Mouse (Mus musculus) cerebellum, adult 8-10 months (tissue): ENCODE data around the gene Dlg5.

Source experiments
- DNase-seq: peaks from one replicate; pipeline ENCODE4 v3.0.0; 2022

Dlg5 gene

DNA sequence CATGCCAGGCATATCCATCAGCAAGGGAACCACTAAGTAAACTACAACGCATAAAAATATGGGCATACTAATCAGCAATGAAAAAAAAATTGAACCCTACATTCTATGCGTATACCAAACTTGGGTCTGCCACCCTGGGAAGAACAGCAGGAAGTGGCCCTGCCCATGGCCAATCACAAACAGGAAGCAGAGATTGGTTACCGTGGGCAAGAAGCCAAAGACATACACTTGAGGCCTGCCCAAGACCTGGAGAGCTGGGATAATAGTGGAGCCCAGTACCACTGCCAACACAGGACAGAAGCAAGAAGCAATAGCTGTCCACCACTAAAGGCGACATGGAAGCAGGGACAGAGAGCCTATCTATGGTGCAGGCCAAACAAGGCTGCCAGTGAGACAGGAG, 146.9 kb downstream of the Dlg5 start:
- no peak for DNase-seq

DNA sequence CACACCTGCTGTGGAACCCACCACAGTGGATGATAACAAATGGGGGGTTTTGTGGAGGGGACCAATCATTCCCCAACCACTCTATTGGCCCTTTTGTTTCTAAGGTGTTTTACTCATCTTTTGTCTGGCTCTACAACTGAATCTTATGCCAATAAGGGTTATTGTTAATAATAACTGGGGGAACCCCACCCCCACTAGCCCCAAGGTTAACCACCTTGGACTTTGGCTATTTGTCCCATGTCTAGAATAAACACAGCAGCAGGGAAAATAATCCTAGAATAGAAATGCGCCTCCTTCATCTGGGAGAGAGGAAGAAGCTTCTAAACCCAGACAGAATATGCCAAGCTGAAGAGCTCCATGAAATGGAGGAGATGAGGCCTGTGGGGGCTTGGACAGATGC, 151.1 kb downstream of the Dlg5 start:
- DNase-seq = no peak

DNA sequence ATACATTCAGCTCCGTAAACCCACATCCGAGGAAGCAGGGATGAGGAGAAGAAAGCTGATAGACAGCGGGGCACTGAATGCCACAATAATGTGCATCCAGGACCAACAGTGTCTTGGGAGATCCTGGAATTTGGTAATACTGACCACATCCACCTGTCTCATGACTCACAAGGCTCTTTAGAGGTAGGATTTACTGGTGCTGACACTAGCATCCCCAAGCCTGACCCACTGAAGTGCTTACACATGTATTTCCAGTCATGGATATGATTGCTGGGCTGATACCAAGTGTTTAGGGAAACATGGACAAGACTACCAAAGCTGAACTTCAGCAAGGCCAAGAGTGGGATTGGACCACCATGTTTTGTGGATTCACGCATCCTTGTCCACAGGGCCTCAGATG, 152.5 kb downstream of the Dlg5 start:
- DNase-seq = no peak

DNA sequence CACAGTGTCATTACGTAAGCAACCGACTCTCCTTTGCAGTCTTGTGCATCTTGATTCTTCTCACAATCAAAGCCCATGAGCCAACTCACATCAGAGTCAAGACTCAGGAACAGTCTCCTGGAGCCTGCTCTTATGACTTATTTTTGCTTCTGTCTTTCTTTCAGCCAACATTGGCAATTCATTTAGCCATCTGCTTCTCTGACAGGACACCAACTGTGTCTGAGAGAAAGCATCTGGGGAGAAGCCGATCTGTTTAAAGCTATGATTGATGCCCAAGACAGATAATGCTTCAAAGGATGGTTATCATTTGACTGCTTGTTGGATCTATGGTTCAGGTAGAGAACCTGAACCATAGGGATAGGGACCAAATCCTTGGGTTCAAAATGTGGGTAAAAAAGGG, 153.3 kb downstream of the Dlg5 start:
- no peak for DNase-seq

DNA sequence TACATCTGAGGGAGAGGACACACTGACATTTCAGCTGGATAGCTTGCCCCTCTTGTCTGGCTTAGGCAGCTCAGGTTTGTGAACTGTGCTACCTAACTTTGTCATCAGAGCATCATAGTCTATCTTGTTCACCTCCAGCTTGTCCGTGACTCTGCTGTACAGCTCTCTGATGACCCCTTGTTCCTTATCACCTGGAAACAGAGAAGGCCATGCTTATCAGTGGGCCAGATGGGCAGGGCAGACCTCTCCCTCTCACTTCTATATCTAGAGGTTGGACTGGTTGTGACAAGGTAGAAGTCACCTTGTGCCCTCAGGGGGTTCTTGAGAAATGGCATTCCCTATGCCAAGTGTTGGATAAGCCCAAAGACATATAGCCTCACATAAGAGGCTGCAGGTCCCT, 154.9 kb downstream of the Dlg5 start:
- DNase-seq = no peak

DNA sequence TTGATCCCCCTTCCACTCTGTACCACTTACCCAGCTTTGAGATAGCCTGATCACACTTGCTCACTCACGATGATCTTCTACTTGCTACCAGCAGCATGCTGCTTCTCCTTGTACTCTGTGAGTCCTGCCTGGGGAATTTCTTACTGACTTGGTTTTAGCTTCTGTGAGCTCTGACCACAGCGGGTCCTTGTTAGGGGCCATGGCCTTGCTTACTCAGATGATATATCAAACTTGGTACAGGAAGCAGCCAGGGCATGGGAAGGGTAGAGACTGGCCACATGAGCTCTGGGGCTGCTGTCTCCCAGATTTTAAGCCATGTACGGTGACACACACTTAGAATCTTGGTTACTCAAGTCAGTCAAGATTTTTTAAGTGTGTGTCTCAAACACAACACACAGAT, 156.5 kb downstream of the Dlg5 start:
- DNase-seq = no peak

DNA sequence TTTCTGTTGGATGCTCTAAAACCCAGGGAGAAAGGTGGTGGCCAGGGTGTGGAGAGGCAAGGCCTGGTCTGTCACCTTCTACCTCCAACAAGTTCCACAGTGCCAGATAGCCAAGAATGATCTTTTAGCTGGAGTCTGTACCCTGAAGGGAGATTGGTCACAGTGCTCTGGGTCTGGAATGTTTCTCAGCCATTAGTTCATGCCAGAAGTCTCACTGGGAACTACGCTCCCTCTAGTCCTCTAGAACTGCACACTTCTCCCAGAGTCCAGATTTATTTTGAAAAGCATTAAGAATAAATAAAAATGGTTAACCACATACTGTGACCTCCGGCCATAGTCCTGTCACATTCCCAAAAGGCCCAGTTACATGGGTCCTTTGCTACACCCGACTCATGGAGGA, 158.3 kb downstream of the Dlg5 start:
- DNase-seq = no peak

DNA sequence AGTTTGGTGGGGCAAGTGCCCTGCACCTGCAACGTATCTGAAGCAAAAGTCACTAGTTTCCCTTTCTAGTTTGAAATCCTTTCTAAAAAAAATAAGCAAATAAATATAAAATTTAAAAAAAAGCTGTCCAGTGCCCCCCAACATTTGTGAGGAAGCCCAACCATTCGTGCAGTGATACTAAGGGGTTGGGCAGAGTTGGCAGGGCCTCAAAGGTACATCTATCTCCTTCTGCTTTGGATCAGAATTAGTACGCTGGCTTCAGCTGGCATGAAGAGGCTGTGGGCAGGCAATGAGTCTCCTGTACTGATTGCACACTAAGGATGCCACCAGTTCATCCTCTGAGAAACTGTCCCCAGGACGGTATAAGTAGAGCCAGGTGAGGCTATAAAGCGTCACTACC, 159.2 kb downstream of the Dlg5 start:
- DNase-seq = no peak
